Mouse (Mus musculus) ES-CJ7 (cell line): ENCODE data around the gene Dnajc8.
"Not testable (repeated sequence)": the region's sequence is repeated elsewhere in the genome, so short reads cannot be mapped to it uniquely, and the experiment has no call there.

Experiments
- DNase-seq: peaks from one replicate; pipeline ENCODE4 v3.0.0; 2011; ENCODE audit warnings: low read depth, low spot score

Dnajc8 gene

GRCm38 (mm10) chr4:132515369-132516155 lies 19.8 kb upstream of the Dnajc8 start:
- peak; percentile 100 for DNase-seq

DNA sequence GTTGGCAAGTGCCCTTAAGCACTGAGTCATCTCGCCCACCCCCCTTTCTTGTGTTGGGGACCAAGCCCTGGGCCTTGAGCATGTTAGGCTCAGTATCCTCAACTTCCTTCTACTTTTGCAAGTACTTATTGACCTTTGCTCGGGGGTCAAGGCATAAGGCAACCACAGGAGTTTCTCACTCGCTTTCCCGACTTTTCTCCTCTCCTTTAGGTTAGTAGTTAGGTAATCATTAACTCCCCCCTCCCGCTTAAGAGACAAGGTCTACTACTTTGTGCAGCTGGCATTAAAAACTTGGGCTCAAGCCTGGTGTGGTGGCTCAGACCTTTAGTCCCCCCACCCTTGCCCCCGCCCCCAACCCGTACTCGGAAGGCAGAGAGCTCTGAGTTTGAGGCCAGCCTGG lies 17.3 kb upstream of the Dnajc8 start:
- no peak for DNase-seq

DNA sequence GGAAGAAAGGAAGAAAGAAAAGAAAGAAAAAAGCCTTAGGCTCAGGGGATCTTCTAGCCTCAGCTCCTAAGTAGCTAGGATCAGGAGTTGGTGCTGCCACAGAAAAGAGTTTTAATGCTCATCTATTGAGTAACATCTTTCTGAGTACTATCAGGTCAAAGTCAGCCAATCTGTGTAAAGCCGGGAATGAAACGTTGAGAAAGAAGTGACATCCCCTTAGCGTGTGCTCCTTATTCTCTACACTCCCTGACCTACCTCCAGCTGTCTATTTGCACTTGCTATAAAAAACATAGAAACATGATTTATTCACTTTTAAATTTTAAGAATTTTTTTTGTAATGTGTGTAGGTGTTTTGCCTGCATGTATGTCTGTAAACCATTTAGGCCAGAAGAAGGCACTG lies 16.2 kb upstream of the Dnajc8 start:
- no peak for DNase-seq

DNA sequence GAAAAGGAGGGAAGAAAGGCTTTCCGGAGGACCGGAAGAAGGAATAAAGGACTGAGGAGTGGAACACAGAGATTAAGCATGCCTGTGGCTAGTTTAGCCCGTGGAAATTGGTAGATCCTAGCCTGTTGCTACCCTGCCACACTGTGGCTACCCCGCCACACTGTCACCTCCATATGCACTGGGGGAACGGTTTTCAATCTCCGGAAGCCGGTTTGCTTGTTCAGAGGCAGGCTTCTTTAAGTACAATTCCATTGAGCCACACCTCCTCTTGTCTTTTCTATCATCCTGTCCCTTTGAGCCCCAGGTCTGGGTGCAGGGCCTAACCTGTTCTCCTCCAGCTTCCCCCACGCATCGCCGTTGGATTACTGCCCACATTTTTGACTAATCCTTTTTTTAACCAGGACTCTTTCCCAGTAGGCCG lies 11.0 kb upstream of the Dnajc8 start:
- DNase-seq: peak; percentile 87

DNA sequence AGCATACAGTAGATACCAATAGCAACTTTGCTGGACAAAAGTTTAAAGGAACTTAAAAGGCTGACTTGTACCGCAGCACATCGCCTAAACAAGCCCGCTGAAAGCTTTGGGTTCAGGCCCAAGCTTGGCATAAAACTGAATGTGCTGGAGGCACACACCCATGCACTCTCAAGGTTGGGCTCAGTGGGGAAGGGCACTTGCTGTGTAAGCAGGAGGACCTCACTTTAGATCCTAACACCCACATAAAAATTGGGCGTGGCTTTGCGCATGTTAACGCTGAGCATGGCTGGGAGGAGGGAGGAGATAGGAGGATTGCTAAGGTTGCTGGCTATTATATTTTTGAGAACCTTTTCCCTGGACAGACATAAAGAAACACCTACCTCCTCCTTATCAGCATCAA lies 10.5 kb upstream of the Dnajc8 start:
- peak; percentile 76 for DNase-seq

- DNase-seq: peak; percentile 86
Observed at GRCm38 (mm10) chr4:132526678-132527077, 8.7 kb upstream of the Dnajc8 start.

DNA sequence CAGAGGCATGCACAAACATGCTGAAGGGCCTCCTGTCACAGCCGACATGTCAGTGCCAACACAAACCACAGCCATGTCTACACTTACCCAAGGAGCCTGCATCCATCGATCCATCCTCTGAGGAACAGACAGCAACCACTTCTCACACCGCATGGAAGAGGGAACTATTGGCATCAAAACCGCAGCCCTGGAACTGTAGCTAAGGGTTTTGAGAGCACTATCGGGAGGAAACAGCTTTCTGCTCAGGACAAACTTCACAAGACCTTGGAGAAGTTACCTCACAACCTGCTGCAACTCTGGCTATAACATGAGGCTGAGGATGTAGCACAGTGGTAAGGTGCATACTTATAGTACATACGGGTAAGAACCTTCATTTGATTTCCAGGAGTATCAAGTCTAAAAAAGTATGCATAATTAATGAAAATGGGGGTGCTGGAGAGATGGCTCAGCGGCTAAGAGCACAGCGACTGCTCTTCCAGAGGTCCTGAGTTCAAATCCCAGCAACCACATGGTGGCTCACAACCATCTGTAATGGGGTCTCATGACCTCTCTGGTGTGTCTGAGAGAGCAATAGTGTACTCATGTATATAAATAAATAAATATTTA lies 7.3 kb upstream of the Dnajc8 start:
- DNase-seq: no peak

DNA sequence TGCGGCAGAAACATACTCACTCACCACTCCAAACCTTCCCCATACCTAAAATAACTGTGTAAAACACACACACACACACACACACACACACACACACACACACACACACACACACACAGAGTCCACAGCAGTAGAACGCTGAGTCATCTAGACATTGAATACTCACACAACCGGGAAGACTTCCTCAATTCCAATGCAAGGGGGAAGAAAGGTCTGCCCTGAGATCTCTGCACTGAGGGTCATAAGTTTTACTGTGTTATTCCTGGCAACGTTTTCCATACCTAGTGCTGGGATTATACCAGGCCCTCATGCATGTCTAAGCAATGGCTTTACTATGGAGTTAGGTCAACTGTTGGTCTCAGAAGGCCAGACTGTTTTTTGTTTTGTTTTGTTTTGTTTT lies 6.0 kb upstream of the Dnajc8 start:
- no peak for DNase-seq

GRCm38 (mm10) chr4:132530033-132530804 lies 5.1 kb upstream of the Dnajc8 start:
- peak; percentile 41 for DNase-seq

DNA sequence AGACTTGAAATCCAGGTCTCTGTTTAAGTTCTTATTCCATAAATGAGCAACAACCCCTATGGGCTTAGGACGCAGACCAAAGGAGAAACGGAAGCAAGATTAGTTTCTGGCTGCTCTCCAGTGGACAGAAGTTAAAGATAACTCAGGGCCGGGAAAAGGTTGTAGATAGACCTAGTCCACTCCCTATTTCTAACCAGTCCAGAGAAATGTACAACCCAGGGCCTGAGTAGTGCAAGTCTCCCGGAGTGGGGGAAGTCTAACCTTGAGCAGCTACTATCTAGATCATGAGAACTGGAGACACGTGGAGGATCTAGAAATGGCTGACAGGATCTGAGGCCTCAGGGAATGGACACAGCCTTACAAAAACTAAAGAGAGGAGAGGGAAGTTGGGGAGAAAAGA lies 2.9 kb upstream of the Dnajc8 start:
- peak; percentile 52 for DNase-seq

GRCm38 (mm10) chr4:132532981-132533916 lies 2.1 kb upstream of the Dnajc8 start, which contains the start of gene Atpif1:
Atpif1 (minus strand) TSS chr4:132533659.
- peak; percentile 96 for DNase-seq

GRCm38 (mm10) chr4:132539481-132539880 lies 4.1 kb downstream of the Dnajc8 start:
- no peak for DNase-seq

DNA sequence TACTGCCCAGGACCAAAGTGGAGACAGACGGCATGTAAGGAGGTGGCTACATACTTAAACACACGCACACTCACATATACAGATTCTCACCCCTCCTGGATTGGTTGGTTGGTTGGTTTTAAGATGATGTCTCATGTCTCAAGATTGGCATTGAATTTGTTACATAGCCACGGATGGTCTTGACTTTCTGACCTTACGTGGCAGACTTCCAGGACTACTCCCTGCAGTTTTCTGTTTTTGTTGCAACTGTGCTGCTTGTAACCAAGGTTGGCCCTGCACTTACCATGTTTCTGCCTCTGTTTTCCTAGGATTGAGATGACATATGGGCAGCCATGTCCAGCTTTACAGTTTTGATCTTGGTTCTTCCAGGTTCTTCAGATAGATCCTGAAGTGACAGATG lies 6.1 kb downstream of the Dnajc8 start:
- no peak for DNase-seq

GRCm38 (mm10) chr4:132542724-132543123 lies 7.4 kb downstream of the Dnajc8 start:
- no peak for DNase-seq

GRCm38 (mm10) chr4:132545851-132546250 lies 10.5 kb downstream of the Dnajc8 start:
- DNase-seq: peak; percentile 80

- peak; percentile 41 for DNase-seq
Observed at GRCm38 (mm10) chr4:132554221-132554620, 18.9 kb downstream of the Dnajc8 start.

DNA sequence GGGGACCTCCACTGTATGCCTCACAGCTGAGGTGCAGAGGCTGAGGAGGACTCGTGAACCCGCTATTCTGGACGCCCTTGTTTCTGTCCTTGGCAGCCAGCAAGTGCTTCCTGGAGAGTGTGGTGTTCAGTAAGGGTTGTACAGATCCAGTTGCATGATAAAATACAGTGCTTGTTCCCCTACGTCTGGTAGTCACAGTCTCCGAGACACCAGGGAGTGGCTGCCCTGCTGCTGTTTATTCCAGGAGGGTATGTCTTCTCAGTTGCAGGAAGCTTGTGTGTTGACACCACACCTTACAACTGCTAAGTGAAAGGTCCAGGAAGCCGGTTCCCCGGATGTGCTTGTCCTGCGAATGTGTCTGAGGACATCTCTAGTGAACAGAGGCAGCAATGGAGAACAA lies 19.3 kb downstream of the Dnajc8 start:
- DNase-seq: no peak

- DNase-seq: not testable (repeated sequence)
Observed at GRCm38 (mm10) chr4:132555550-132555949, 20.2 kb downstream of the Dnajc8 start.

DNA sequence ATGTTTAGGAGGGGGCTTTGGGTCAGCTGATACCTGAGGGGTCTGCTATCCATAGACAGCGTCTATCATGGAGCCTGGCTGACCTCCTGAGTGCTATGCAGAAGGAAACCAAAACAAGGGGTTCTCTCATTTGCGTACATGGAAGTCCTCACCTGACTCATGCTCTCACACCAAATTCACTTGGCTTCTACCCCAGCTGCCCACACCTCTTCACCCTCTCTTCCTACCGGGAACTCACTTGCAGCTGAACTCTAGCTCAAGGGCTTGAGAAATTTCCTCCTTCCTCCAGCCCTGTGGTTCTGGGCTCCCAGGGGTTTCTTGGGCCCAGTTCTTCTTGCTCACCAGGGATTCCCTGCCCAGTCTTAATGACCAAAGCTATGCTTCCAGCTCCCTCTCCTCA lies 27.9 kb downstream of the Dnajc8 start:
- no peak for DNase-seq

DNA sequence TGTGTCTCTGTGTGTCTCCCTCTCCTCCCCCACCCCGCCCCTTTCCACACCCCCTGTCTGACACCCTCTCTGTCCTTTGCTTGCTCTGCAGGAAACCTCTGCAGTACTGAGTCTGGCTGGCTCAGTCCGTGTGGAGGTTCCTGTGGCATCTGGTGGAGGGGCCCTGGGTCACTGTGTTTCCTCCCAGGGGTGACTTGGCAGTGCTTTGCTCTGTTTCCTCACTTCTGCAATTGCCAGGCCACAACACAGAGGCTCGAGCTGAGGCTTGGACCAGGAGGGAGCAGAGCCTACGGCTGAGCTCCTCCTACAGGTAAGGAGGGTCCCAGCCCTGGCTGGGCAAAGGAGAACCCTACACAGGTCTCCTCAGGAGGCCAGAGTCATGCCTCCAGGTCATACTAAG lies 28.6 kb downstream of the Dnajc8 start, which contains the start of gene Ptafr:
TSS of gene Ptafr (plus strand) at position 103 of the 400 bp plus-strand sequence.
- no peak for DNase-seq

DNA sequence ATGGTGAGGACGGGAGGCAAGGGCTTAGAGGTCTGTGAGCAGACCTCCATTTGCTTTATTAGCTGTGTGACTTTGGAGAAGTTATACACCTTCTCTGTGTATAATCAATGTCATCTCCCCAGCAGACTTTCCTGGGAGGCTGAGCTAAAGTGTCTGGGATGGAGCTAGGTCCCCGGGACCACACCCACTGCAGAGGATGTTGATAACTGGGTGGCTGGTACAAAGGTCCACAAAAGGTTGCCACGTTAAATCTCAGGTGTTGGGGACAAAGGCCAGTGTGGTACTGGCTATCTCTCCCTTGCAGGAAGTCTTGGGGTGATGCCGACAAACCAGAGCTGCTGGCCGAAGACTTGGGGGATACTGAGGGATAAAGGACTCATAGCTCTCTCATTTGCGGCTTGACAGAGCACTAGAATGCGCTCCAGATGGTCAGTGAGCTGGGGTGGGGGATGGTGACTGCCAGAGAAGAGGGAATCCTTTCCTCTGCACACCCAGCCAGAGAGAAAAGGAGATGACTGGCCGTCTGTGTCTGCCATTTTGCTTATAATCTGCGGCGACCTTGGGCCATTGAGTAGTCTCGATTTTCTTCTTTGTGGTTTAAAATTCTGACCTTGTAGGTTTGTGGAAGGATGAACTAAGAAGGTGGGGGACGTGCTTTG lies 29.9 kb downstream of the Dnajc8 start:
- DNase-seq: no peak
